Mouse (Mus musculus) megakaryocyte, embryonic 14.5 days (primary cell): ENCODE results near the gene Olfr411. TPM values are rescaled to one million over a fixed set of nuclear protein-coding genes. Genes with fewer than 3 reads are reported as not detected.

Source experiments
- H3K27me3 ChIP-seq: replicated peaks from 2 replicates; pipeline ENCODE3; 2012; ENCODE audit warnings: inconsistent platforms
- H3K36me3 ChIP-seq: replicated peaks from 2 replicates; pipeline ENCODE3; 2012; ENCODE audit warnings: low read length, inconsistent platforms, mixed read lengths
- H3K4me1 ChIP-seq: 2 replicates; pipeline ENCODE4 v1.6.1; 2012; ENCODE audit warnings: inconsistent platforms
- H3K4me3 ChIP-seq: replicated peaks from 2 replicates; pipeline ENCODE3; 2012; ENCODE audit warnings: moderate library complexity, mild to moderate bottlenecking, inconsistent platforms
- H3K9me3 ChIP-seq: 2 replicates; pipeline ENCODE4 v1.6.1; 2012; ENCODE audit warnings: inconsistent platforms
- FLI1 ChIP-seq: IDR thresholded peaks from 2 replicates; pipeline ENCODE4 v1.6.1; 2012; ENCODE audit warnings: low read length, inconsistent platforms, mixed read lengths
- GATA1 ChIP-seq: IDR thresholded peaks from 3 replicates; pipeline ENCODE4 v1.6.1; 2012; ENCODE audit warnings: mixed read lengths, low read length, inconsistent platforms, borderline replicate concordance
- polyA plus RNA-seq: library from polyadenylated mRNA; stranded (reverse); fragments of >175 nt; gene quantifications from 2 replicates; pipeline ENCODE4 v1.2.3, GENCODE M21; 2012; ENCODE audit warnings: low replicate concordance; ENCODE audit not compliant: insufficient read depth

Gene Olfr411
- polyA plus RNA-seq, 1 experiment: not detected

GRCm38 (mm10) chr11:74371393-74372100, 19.1 kb upstream of the Olfr411 start:
- 0 out of 2 replicates have a peak, but pooled peaks cover under 1% of the 10 kb centered on the region for H3K9me3 ChIP-seq
- H3K4me1 ChIP-seq: no peaks in the 10 kb centered on the region
- peaks cover 30% of the 10 kb centered on the region for H3K27me3 ChIP-seq
- TF ChIP-seq FLI1 (no peak), GATA1 (no peak)
- no peak overlapping the region for H3K4me3 ChIP-seq
- no peaks in the 10 kb centered on the region for H3K36me3 ChIP-seq

- H3K27me3 ChIP-seq: peaks cover 7% of the 10 kb centered on the region
- no peaks in the 10 kb centered on the region for H3K36me3 ChIP-seq
- H3K4me3 ChIP-seq: no peak within 1 kb of the TSS
- peaks cover 8% of the 10 kb centered on the region; the same call in 1 of the 2 replicates for H3K9me3 ChIP-seq
- TF ChIP-seq FLI1: no peak
- no peak for TF ChIP-seq GATA1
- H3K4me1 ChIP-seq: no peaks in the 10 kb centered on the region
Measured at GRCm38 (mm10) chr11:74361769-74362168, 9.3 kb upstream of the Olfr411 start, which contains the start of gene Olfr412. Gene Olfr412, plus strand, starts transcription at chr11:74362069.

DNA sequence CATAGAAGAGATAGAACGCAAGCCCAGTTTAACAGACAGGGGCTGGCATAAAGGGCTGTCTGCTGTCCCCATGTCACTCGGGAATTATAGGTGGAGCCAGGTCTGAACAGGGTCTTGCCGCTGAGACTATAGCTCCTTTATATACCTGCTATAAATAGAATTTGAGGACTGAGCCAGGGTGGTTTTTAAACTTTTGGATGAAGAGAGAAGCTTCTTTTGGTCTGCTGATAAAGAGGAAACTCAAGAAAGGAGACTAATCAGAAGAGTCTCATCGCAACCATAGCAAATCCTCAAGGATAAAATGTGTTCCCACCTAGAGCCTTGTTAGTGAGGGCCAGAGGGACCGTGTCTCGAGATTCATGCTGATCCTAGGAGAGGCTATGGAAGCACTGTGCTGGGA, 14.5 kb downstream of the Olfr411 start, which contains the start of gene Olfr410:
Gene Olfr410 (minus strand): TSS at position 101 of the 400 bp plus-strand sequence.
- Histone ChIP-seq H3K4me1 (no peaks in the 10 kb centered on the region), H3K9me3 (peaks cover 10% of the 10 kb centered on the region), H3K4me3 (no peak within 1 kb of the TSS), H3K27me3 (no peaks in the 10 kb centered on the region), H3K36me3 (no peaks in the 10 kb centered on the region)
- TF ChIP-seq GATA1 (no peak), FLI1 (no peak)

- Histone ChIP-seq H3K27me3 (no peaks in the 10 kb centered on the region), H3K9me3 (no peaks in the 10 kb centered on the region), H3K4me1 (no peaks in the 10 kb centered on the region), H3K4me3 (no peak overlapping the region), H3K36me3 (no peaks in the 10 kb centered on the region)
- TF ChIP-seq GATA1: no peak
- no peak for TF ChIP-seq FLI1
Measured at GRCm38 (mm10) chr11:74328781-74329180, 23.7 kb downstream of the Olfr411 start.

DNA sequence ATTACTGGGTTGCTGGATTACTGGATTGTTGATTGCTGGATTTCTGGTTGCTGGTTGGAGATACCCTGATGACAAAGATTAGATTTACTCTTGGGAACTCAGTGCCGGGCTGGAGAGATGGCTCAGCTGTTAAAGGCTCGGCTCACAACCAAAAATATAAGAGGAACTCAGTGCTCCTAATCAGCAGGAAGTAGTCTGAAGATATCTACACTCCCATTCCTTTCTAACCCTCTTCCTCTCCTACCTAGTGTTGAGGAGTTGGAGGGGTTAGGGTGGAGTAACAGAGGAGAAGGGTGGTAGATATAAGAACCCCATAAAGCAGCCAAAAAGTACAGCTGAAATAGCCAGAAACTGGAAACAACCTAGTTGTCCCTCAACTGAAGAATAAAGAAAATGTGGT, 26.4 kb downstream of the Olfr411 start:
- no peaks in the 10 kb centered on the region for H3K36me3 ChIP-seq
- TF ChIP-seq FLI1 (no peak), GATA1 (no peak)
- no peak overlapping the region for H3K4me3 ChIP-seq
- no peaks in the 10 kb centered on the region for H3K27me3 ChIP-seq
- no peaks in the 10 kb centered on the region for H3K4me1 ChIP-seq
- H3K9me3 ChIP-seq: no peaks in the 10 kb centered on the region

Other genes starting within 250 kb of the Olfr411 start
- not detected in 2 replicates for gene Olfr401, start 238.9 kb downstream of the Olfr411 start, polyA plus RNA-seq
- gene Olfr402, start 199.1 kb downstream of the Olfr411 start, polyA plus RNA-seq: not detected in 2 replicates
- not detected in 2 replicates for gene Olfr403, start 166.4 kb downstream of the Olfr411 start, polyA plus RNA-seq
- gene Olfr43, start 141.3 kb downstream of the Olfr411 start, polyA plus RNA-seq: not detected in 2 replicates
- gene Olfr406, start 92.8 kb downstream of the Olfr411 start, polyA plus RNA-seq: not detected in 2 replicates
- gene Olfr59, start 68.9 kb downstream of the Olfr411 start, polyA plus RNA-seq: not detected in 2 replicates
- 3.9 TPM in 1 of 2 replicates, not detected in the other for gene Olfr410, start 14.6 kb downstream of the Olfr411 start, polyA plus RNA-seq
- not detected in 2 replicates for gene Olfr412, start 9.4 kb upstream of the Olfr411 start, polyA plus RNA-seq